ENCODE assay signal across 8 mouse cellular contexts in the genomic region with DNA sequence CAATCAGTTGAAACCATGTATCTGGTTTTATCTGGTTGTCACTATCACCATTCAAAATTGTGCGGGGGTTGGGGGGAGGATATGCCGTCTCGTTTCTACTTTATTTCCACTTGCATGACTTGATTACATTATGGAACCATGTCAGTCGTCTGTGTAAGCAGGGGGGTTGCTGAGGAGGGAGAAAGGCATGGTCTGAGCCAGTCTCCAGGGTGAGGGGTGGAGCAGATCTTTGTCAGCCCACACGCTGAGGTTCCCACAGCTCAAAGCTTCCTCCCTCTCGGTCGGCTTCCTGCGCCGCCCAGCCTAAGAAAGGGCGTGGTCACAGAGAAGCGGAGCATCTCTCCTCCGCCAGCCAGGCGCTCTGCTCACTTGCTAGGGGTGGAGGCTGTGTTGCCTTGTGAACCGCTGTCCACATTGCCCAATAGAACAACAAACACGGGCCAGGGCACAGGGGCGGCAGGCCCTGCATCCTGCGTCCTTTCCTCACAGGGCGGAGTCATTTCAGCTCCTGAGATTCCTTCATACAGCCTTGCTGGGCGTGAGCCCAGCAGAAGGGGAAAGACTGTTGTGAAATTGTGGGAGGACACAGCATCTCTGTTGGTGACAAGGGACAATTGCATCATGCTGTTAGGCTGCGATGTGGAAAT. TPM values are rescaled to one million over a fixed set of nuclear protein-coding genes. Genes with fewer than 3 reads are reported as not detected.
A peak's percentile ranks its signal among the peaks of the same experiment; 100 is the strongest.
DNase-seq lines count a peak whose midpoint lies in the region; ATAC-seq and TF ChIP-seq lines count a peak whose summit lies in the region.

No protein-coding gene starts in this region.

- WGBS in hindbrain, postnatal 0 days, result under 1% methylated on average over 20 of the region's 20 CpGs
- WGBS in macrophage (ENCODE audit: missing documents), result 2% methylated on average over 19 of the region's 20 CpGs

- no peaks in the 10 kb centered on the region for H3K27me3 ChIP-seq in hindbrain, postnatal 0 days (ENCODE audit: insufficient read depth, low read length)

- peak; percentile 31; the same call in 1 of the 2 replicates for TF ChIP-seq CTCF in hindbrain, postnatal 0 days (IDR thresholded peaks at IDR 0.05; ENCODE audit: low read depth)
- TF ChIP-seq CTCF in left cerebral cortex, adult 2 months (IDR thresholded peaks at IDR 0.05), result peak; percentile 7

- H3K4me1 ChIP-seq in hindbrain, postnatal 0 days (ENCODE audit: insufficient read depth, low read length), result no peaks in the 10 kb centered on the region

- H3K9me3 ChIP-seq in hindbrain, postnatal 0 days (ENCODE audit: low read length), result no peaks in the 10 kb centered on the region

- peak overlapping the region; percentile 58 for H3K9ac ChIP-seq in hindbrain, postnatal 0 days (replicated peaks; ENCODE audit: low read length)

- DNase-seq in ZHBTc4 (ENCODE audit: low read depth, low spot score), result peak; percentile 91
- DNase-seq in gastrocnemius, adult 8-10 months (ENCODE audit: low spot score in 2 of 2), result peak; percentile 73 to 83
- DNase-seq in hindbrain, postnatal 0 days (ENCODE audit: low spot score), result peak; percentile 82
- DNase-seq in left cerebral cortex, adult 2 months (ENCODE audit: extremely low spot score in 1 of 2, low spot score in 2 of 2), result peak; percentile 76 to 77
- peak; percentile 80 to 84 for DNase-seq in right cerebral cortex, adult 2 months (ENCODE audit: low spot score in 2 of 2)
- DNase-seq in urinary bladder, postnatal 10 days (ENCODE audit: low spot score), result peak; percentile 30

- H3K36me3 ChIP-seq in hindbrain, postnatal 0 days (ENCODE audit: insufficient read depth, low read length), result no peaks in the 10 kb centered on the region
- no peaks in the 10 kb centered on the region for H3K36me3 ChIP-seq in macrophage (ENCODE audit: inconsistent target)

- intact Hi-C loops in left cerebral cortex, adult 2 months (cut with DNase I), result loop anchor here (2.0 kb wide), 2 partner anchors 196 to 258 kb away; no protein-coding TSS in a partner anchor

- ATAC-seq in common myeloid progenitor, adult 5-6 weeks (replicated peaks; ENCODE audit: low read depth, poor library complexity, severe bottlenecking), result peak; percentile 89
- ATAC-seq in hindbrain, postnatal 0 days, result peak; percentile 94

- H3K79me2 ChIP-seq in macrophage (ENCODE audit: inconsistent target), result no peaks in the 10 kb centered on the region

- peak overlapping the region; percentile 75 for H3K4me2 ChIP-seq in hindbrain, postnatal 0 days (ENCODE audit: low read depth, low read length)

- peak overlapping the region; percentile 64; the same call in 1 of the 2 replicates for H3K27ac ChIP-seq in hindbrain, postnatal 0 days
- peak overlapping the region; percentile 91 for H3K27ac ChIP-seq in left cerebral cortex, adult 2 months
- H3K27ac ChIP-seq in macrophage, result peak overlapping the region; percentile 97

- H3K4me3 ChIP-seq in hindbrain, postnatal 0 days (ENCODE audit: low read length), result peak overlapping the region; percentile 42
- H3K4me3 ChIP-seq in left cerebral cortex, adult 2 months, result peak overlapping the region; percentile 51
- no peak overlapping the region; the same call in 1 of the 2 replicates for H3K4me3 ChIP-seq in macrophage (ENCODE audit: inconsistent target)

RNA-seq across cellular contexts. Expression of a gene that starts 38.5 kb away (rescaled TPM):
- 38.3 and 68.5 TPM in 2 replicates for total RNA-seq in common myeloid progenitor, adult 5-6 weeks (2017)
- 1 to 10 TPM; 1.1 to 1.8 (median 1.6) TPM for total RNA-seq in gastrocnemius, adult 8-10 months (2022)
- 26.4 and 31.0 TPM in 2 replicates for total RNA-seq in hindbrain, postnatal 0 days (2014; rRNA removed)
- 23.0 and 25.1 TPM in 2 replicates for polyA plus RNA-seq in hindbrain, postnatal 0 days (2015; fragmentation: Nextera tagmentation; extraction: Ambion mirVana)
- total RNA-seq in left cerebral cortex, adult 2 months (2021), result 10 to 100 TPM in 1 of 2 experiments, 1 to 10 TPM in 1; 8.9 to 10.3 TPM
- 10 to 100 TPM in 17 of 26 experiments, 1 to 10 TPM in 9; 2.6 to 22.4 (median 12.4) TPM for total RNA-seq in macrophage (2018; cell fraction: chromatin; rRNA removed)
- 1 to 10 TPM; 1.5 to 4.7 (median 3.0) TPM for total RNA-seq in macrophage (2018; cell fraction: cytosol; rRNA removed)
- 10 to 100 TPM in 8 of 26 experiments, 1 to 10 TPM in 18; 1.9 to 23.4 (median 8.5) TPM for total RNA-seq in macrophage (2018; cell fraction: nucleus; rRNA removed)
- polyA plus RNA-seq in macrophage (2018), result 3.3 to 6.4 TPM (median 4.7 TPM) in 3 replicates

Comparison
In these comparisons a context has a peak if more than half of its experiments do, and no peak if none do; other contexts are left out.
1. DNase-seq: peak in every context shown above with its lines; median percentile 91 in ZHBTc4; 82 in hindbrain, postnatal 0 days; 82 in right cerebral cortex, adult 2 months; 78 in gastrocnemius, adult 8-10 months; 76 in left cerebral cortex, adult 2 months; 30 in urinary bladder, postnatal 10 days.